Mouse (Mus musculus) frontal cortex, postnatal 14 days (tissue): ENCODE measurements around the gene Umad1.

ENCODE experiments used
- DNase-seq, 2 experiments: peaks; one replicate each; pipeline ENCODE4 v3.0.0; 2022; ENCODE audit warnings: low spot score in 2 of 2

The Umad1 gene

DNA sequence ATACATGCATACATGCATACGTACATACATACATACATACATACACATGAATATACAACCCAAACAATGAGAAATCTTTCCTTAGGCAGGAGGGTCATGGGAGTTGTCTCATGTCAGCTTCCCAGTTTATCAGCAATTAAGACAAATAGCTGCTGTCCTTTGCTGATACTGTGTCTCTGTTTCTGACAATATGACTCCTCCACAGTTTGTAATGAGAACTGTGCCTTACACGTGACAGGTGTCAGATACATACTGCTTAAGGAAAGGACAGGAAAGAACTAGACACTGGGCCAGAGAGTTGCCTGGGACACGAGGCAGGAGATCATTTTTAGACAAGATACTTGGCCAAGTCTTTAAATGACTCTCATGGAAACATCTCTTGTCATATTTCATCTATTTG, 215.2 kb downstream of the Umad1 start:
- DNase-seq, result no peak

DNA sequence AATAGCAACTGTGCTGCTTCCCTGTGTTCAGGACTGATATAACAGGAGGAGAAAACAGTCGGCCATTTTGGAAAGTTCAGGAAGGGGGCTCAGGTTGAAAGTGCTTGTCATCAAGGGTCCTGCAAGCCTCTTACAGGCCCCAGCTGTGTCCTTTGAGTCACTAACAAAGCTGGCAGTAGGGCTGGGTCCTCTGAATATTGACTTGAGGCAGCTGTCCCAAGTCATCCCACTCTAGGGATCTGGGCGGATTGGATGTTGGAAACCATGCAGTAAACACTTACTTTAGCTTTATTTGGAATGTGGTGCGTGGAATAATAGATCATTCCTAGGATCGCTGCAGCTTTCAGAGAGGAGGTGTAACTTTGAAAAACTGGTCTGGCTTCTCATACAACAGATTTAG, 215.7 kb downstream of the Umad1 start:
- DNase-seq, result no peak

DNA sequence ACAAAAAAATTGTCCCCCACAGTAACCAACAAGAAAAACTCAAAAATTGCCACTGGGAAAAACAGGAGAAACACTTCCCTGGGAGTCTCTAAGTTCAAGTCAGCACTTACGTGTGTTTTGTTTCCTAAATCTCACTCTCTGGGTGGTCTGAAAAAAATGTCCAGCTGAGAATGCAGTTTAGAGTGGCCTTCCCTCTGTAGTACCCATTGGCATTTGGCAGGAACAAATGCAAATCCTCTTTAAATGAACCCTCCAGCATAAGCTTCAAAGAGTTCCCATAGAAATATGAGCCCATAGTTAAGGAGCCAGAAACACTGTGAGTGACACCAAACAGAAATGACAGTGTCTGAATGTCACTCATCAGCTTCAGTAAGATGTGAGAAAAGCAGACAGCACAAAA, 220.1 kb downstream of the Umad1 start:
- no peak for DNase-seq

DNA sequence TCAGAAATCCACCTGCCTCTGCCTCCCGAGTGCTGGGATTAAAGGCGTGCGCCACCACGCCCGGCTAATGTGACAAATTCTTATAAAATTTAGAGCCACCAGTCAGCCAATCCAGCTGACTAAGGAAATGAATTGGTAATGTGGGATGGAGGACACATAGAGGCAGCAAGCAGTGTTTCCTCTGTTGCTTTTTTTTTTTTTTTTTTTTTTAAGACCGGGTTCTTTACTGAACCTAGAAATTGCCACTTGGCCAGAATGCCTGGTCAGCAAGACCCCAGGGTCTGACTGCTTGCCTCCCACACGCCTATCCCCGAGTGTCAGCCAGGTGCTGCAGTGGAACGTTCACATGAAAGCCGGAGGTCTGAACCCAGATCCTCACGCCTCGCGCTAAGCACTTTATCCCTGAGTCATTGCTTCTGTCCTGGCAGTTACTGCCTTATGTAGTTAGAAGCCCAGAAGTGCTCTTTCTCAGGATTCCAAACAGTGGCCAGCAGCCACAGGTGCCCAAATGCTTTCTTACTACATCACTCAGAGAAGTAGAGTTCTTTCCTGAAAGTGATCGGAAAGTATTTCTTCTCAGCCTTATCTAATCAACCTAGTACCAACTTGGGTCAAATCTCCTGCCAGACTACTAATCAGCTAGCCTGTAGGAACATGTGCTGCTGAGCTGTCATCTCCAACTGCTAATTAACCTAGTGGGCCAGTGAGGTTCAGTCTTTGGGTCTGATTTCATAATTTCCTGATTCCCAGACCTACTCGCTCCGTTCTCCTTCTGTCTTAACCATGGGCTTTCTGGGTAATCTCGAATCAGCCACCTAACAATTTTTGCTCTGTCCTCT, 225.6 kb downstream of the Umad1 start:
- DNase-seq, result no peak

DNA sequence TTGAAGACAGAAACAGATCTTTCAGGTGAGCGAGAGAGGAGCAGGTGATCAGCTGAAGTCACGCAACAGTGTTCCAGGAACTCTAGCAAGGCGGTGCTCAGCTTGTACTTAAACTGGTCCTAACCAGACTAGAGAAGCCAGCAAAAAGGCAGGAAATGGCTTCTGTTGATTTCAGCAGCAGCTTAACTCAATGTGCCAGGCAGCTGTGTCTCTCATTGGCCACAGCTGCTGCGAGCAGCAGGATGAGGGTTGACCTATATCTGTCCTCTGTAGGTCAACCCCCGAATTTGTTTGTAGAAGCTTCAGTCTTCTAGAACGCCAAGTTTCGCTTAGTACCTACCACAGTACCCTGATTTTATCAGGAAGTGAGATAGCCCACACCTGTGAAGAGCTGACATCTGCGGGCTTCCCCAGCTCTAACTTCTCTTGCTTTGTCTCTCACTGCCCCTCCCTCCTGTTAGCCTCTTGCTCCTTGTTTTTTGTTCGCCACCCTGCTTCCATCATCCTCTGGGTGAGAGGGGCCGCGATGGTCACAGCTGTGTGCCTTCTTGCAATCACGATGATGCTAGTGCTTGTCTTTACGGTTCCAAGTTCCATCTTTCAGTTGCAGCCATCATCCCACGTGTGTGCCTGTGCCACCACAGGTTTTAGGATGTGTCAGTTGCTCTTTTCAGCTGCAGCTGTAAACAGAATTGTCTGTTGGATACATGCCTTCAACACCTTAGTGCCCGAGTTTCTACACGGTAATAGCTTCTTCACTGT, 226.5 kb downstream of the Umad1 start:
- DNase-seq, result no peak

DNA sequence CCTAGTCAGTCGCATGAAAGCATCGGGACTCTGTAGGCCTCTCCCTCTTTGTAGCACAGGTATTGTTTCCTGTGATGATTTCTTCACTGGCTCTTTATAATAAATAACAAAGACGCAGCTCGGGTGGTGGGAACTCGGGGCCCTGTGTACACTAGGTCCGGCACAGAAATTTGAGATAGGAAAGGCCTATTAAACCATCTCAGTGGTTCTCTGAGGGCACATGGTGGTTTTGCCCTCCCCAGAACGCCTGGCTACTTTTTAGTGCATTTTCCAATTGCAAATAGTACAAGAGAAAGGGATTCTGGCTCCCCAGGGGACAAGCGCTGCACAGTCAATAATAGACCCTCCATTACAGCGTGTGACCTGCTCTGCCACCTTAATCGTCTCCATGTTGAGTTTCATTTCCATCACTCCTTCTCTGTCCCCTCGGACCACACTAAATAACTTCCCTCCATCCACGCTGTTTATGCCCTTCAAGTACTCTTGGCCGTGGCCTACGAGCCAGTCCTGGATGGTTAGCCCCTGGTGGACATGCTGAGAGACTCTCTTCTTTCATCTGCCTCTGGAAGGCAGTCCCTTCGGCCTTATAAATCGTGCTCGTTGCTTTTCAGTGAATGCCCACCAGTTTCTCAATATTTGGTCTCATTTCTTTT, 227.4 kb downstream of the Umad1 start:
- no peak for DNase-seq

DNA sequence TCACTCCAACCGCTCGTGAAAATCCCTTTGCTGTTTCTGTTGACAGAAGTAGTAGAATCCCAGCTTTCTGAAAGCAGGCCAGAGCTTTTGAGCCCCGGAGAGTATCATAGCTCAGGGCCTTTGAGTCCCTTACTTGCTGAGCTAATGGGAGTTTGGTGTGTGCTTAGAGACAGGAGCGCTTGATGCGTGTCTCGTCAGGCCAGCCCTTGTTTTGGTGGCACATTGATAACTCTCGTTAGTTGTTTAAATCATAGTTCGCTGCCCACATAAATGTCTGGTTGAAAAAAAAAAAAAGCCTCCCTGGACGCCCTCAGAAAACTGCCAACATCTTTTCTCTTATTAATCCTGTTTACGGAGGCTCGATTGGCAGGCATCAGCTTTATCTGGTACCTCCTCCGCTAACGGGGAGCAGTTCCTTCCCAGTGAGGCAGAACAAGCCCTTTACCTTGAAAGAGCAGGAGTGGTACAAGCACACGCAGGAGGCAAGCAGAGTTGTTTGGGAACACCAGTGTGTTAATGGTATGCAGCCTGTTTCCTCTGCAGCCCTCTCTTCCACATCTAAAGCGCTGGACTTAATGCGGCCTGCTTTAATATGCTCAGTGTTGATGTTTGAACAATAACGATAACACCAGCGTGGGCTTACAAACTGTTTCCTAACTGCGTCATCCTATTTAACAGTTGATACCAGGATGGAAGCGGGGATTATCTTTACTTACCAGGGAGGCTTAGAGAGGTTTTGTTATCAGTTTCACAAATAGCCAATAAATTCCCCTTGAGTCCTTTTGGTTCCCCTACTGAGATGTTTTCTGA, 228.2 kb downstream of the Umad1 start:
- DNase-seq, result no peak

DNA sequence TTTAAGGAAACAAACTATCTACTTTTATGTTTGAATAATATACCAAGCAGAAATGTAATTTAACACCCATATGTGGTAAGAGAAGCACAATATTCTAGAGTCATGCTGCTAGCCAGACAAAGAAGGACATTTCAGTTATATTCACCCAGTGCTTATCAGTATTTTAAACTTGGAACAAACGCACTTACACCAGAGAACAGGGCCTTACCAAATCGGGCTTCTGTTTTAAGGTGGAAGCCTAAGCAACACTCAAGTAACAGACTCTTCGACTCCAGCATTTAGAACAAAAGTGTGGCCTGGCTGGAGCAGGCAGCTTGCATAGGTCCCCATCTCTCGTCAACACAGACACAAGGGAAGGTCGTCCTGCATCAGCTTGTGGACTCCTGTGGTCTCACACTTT, 229.2 kb downstream of the Umad1 start:
- DNase-seq, result no peak

DNA sequence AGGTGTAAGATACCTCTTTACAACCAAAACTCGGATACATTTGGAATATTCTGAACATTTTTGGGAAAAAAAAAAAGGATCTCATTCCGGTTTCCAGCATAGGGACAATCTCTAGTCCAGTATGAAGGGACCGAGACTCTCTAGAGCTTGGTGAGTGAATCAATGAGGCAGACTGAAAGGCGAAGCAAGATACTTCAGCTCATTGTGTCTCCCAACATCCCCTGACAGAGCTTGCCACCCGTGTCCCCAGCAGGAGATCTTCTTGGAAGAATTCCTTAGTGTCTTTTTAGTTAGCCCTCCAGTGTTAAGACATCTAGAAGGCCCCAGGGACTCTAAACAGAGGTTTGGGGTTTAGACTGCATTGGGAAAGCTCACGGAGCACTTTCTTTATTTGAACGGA, 230.2 kb downstream of the Umad1 start:
- no peak for DNase-seq

DNA sequence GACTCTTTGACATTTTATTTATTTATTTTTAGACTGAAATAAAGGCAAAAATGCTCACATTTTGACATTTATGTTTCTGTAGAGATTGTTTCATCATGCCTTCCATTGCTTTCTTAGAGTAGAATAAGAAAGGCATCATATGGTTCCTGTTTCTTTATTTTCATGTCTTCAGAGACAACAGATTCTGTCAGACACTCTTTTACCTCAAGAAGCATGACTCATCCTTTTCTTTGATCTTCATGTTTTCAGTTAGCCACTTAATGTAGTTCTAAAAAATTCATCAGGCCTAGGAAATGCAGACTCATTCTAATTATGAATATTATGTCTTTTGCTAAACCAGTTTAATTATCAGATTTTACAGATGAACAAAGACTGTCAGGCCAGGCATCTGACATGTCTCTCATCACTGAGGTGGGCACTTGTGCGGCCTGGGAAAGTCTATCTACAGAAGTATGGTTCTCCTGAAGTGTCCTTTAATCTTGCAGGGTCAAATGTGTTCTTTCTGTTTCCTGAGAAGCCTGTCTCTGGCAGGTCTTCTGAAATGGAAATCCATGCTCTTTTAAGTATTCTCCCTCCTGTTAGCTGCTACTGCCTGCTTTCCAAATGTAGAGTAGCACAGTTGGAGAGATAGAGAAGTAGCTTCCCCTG, 231.0 kb downstream of the Umad1 start:
- DNase-seq, result no peak

DNA sequence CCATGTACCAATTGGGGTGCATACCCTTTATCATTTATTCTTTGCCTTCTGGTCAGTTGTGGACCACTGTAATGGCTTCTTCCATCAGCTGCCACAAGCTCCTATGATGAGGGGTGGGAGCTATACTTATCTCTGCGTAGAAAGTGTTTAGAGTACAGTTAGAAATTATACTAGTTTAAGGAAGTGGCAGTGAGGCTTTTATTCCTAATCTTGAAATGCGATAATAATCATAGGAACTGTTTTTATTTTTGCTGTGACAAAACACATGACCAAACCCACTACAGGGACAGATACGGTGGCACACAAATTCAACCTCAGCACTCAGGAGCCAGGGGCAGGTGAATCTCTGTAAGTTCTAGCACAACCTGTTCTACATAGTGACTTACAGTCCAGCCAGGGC, 233.2 kb downstream of the Umad1 start:
- DNase-seq, result no peak

DNA sequence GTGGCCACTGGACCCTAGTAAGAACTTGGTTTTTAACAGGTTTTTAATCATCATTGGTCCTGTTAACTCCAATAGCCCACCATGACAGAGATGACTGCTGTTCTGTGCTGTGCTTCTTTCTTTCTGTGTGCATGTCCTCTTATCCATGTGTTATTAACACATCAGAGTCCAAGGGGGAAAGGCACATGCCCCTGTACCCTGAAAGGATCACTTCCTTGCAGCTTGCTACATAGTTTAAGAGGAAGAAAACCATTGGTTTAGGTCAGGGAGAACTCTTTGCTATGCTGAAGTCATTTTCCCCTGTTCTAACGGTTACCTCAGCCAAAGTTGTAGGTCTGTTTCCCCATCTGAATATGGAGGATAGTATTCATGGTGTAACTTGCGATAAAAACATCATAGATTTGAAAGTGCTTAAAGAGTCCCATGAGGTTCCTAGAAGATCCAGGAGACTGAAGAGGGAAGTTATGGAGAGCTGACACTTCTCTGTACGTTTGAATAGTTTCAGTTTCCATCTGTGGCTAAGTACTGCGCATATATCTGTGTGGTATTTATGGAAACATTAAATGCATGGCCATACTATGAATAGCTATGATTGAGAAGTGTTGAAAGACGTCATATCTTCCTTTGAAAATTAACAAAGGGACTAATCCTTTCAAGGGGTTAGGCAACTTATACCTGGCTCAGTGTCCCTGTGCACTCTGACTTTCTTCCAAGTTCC, 236.2 kb downstream of the Umad1 start:
- no peak for DNase-seq

DNA sequence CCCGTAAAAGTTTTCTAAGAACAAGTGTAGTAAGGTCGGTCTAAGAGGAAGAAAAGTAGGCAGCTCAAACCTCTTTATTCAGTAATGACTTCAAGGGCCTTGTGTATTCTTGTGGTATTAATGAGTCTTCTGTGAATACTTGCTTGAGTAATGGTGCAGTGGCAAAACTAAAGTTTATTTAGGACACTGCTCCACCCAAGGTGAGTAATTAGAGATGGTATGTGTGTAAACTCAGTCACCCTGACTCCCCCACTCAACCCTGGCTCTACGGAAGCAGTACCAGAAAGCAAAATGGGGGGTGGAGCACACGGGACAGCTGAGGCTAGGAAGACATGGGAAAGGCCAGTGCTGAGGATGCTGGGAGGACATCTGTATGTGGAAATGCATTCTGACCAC, 236.7 kb downstream of the Umad1 start:
- DNase-seq, result no peak

DNA sequence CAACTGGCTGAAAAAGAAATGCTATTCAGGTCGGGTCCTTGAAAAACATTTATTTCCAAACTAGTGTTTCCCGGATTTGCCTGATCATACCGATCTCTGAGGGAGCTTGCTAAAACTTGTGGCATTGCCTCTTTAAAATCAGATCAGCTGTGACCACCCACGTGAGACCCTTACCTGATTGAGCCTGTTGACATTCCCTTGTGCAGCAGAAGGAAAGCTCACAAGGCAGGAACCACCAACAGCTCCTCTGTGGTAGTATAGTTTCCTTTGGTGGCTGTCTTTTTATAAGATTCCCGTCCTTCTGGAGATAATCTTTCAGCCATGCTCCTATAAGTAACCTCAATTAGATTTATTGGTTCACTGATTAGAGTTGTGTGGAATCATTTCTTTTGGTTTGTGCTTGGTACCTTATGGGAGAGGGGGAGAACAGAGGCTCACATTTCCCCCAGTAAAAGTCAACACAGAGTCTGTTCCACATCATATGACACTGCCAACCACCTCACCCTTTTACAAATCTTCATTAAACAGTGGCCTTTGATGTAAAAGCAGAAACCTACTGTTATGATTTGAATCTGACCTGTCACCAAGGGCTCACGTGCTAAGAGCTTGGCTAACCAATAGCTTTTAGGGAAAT, 238.3 kb downstream of the Umad1 start:
- no peak for DNase-seq

DNA sequence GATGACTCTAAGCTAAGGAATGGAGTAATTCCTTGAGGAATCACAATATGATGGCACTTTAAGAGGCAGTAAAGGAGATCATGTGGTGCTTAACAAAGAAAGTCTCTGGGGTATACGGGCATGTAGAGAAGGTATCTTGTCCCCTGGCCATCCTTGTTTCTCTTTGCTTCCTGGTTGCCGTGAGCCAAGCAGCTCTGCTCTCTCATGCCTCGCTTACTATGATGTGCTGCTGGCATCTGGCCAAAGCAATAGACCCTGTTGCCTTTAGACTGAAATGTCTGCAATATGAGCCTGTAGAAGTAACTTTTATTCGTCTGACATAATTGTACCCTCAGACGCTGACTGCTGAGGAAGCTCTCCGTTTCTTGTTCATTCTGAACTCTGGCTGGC, 238.8 kb downstream of the Umad1 start:
- no peak for DNase-seq

DNA sequence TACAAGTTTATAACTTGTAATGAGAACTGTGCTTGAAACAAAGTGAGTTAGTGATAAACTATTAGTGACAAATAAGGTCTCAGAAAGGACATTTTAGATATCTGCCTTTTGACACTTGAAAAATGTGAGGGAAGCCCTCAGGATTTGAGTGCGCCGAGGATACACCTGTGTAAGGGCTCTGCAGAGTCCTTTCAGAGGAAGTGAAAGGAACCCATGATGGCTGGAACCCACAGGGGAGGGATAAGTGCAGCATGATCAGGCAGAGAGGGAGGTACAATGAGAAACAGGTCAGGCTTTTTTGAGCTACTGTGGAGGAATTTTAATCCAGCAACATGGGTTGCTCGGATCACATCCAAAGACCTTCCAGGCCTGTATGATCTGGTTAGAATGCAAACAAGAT, 239.9 kb downstream of the Umad1 start:
- no peak for DNase-seq

DNA sequence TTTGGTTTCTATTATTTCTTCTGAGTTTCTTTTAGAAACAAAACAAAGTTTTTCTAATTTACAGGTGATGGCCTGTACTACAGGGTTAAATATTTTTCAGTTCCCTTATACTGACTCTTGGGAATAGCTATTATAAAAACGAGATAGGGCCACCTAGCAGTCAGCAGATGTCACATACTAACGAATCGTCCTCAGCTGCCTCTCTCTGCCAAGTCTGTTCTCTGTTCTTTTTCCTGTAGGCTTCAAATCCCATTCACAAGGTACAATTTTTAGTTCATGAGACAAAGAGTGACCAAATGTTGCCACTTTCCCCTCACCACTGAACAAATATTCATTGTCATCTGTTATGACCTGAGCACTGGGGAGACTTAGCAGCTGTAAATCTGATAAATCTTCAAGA, 244.9 kb downstream of the Umad1 start:
- DNase-seq, result no peak

DNA sequence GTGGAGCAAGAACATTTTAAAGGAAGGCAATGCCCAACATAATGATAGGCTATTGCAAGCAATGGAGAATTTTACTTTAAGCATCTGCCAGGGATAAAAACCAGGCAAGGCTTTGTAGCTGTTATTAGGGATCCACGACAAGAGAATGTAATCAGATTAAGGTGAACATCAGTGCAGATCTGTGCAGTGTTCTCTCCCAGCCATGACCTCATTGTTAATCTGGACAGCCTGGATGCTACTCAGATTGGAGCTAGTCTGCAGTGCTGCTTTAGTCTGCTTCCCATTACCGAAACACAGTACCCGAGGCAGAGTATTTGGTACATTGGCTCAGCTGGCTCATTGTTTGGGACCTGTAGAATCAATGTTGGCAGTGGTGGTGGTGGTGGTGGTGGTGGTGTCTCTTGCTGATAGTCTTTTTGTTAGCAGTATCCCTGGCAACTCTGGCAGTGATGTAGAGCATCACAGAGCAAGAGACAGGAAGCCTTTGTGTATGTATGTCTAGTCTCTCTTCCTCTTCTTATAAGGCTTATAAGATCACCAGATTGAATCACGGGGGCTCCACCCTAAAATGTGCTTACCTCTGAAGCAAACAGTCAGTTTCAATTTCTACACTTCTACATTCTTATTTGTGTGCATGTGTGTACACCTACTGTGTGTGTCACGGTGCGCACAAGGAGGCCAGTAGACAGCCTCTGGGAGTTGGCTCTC, 245.6 kb downstream of the Umad1 start:
- no peak for DNase-seq

DNA sequence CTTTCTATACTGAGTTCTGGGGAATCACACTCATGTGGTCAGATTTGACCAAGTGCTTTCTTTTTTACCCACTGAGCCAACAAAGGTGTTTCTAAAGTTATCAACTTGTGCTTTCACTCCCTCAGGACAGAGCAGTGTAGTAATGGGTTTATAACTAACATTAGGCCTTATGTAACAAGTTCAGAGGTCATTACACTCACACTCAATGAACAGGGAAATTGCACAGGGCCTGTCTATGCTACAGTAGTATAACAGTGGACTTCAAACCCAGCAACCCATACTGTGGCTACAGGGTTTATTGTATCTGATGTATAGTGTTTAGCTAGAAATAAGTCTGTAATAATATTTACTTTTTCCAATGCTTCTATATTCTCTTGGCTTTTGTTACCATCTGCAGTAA, 247.5 kb downstream of the Umad1 start:
- no peak for DNase-seq
